Mouse (Mus musculus): ENCODE data around the gene Atp6v0a1. TPM values are rescaled to one million over a fixed set of nuclear protein-coding genes. Genes with fewer than 3 reads are reported as not detected.

Gene Atp6v0a1
- total and polyA plus RNA-seq, 3 experiments, result 77.4 to 92.6 (median 89.6) TPM

- Histone ChIP-seq H3K4me1 (ENCODE audit: control insufficient read depth, insufficient read depth, low read length) (peaks cover 7% of the 10 kb centered on the region), H3K27ac (no peak overlapping the region), H3K9ac (ENCODE audit: low read depth, low read length) (no peak overlapping the region), H3K79me2 (replicated peaks; ENCODE audit: control insufficient read depth, insufficient read depth, low read length) (no peaks in the 10 kb centered on the region), H3K36me3 (ENCODE audit: control insufficient read depth, insufficient read depth, low read length) (no peaks in the 10 kb centered on the region), H3K27me3 (ENCODE audit: control insufficient read depth, insufficient read depth, low read length) (no peaks in the 10 kb centered on the region), H3K4me3 (no peak overlapping the region)
- no peak for DNase-seq
- WGBS, result 82% methylated on average over 1 of the region's 1 CpGs
- no peak for TF ChIP-seq POLR2A (IDR thresholded peaks at IDR 0.05; ENCODE audit: insufficient read depth, low read depth, low read length)
- TF ChIP-seq EP300 (IDR thresholded peaks at IDR 0.05; ENCODE audit: insufficient read depth, low read depth, low read length), result no peak
- no peak for TF ChIP-seq CTCF (IDR thresholded peaks at IDR 0.05)
- intact Hi-C loops (cut with DNase I), result loop anchor here (5.0 kb wide), 1 partner anchor 352 kb away; the partner anchor contains the start of gene Rpl27
These were observed 80.7 kb downstream of the Atp6v0a1 start for GRCm38 (mm10) chr11:101089931-101090330.

GRCm38 (mm10) chr11:101094930-101095313, 85.7 kb downstream of the Atp6v0a1 start:
- Histone ChIP-seq H3K79me2 (replicated peaks; ENCODE audit: control insufficient read depth, insufficient read depth, low read length) (no peaks in the 10 kb centered on the region), H3K27ac (peak overlapping the region; percentile 93; the same call in 1 of the 2 replicates), H3K27me3 (ENCODE audit: control insufficient read depth, insufficient read depth, low read length) (no peaks in the 10 kb centered on the region), H3K4me1 (ENCODE audit: control insufficient read depth, insufficient read depth, low read length) (no peaks in the 10 kb centered on the region; the same call in 1 of the 2 replicates), H3K9ac (ENCODE audit: low read depth, low read length) (peak overlapping the region; percentile 53; the same call in 1 of the 2 replicates), H3K36me3 (ENCODE audit: control insufficient read depth, insufficient read depth, low read length) (no peaks in the 10 kb centered on the region), H3K4me3 (peak overlapping the region; percentile 66)
- intact Hi-C loops (cut with DNase I), result no loop called here
- no peak for TF ChIP-seq EP300 (IDR thresholded peaks at IDR 0.05; ENCODE audit: insufficient read depth, low read depth, low read length)
- TF ChIP-seq CTCF (IDR thresholded peaks at IDR 0.05), result no peak
- no peak for TF ChIP-seq POLR2A (IDR thresholded peaks at IDR 0.05; ENCODE audit: insufficient read depth, low read depth, low read length)
- no peak for DNase-seq
- WGBS, result 2% methylated on average over 18 of the region's 18 CpGs

- Histone ChIP-seq H3K36me3 (ENCODE audit: control insufficient read depth, insufficient read depth, low read length) (peaks cover 2% of the 10 kb centered on the region; the same call in 1 of the 2 replicates), H3K27me3 (ENCODE audit: control insufficient read depth, insufficient read depth, low read length) (no peaks in the 10 kb centered on the region), H3K4me1 (ENCODE audit: control insufficient read depth, insufficient read depth, low read length) (no peaks in the 10 kb centered on the region; the same call in 1 of the 2 replicates), H3K9ac (ENCODE audit: low read depth, low read length) (peak within 1 kb of the TSS; percentile 91), H3K79me2 (replicated peaks; ENCODE audit: control insufficient read depth, insufficient read depth, low read length) (no peaks in the 10 kb centered on the region), H3K4me3 (peak within 1 kb of the TSS; percentile 66), H3K27ac (peak within 1 kb of the TSS; percentile 93)
- intact Hi-C loops (cut with DNase I), result loop anchor here (1.0 to 2.0 kb wide), 2 partner anchors 25 to 78 kb away; no protein-coding TSS in a partner anchor
- TF ChIP-seq POLR2A (IDR thresholded peaks at IDR 0.05; ENCODE audit: insufficient read depth, low read depth, low read length) (peak; percentile 83), EP300 (IDR thresholded peaks at IDR 0.05; ENCODE audit: insufficient read depth, low read depth, low read length) (0 out of 2 replicates have a peak, but pooled peaks have one; percentile 54), CTCF (IDR thresholded peaks at IDR 0.05) (peak; percentile 94; the same call in 1 of the 2 replicates)
- under 1% methylated on average over 43 of the region's 43 CpGs for WGBS
- DNase-seq, result peak; percentile 96 to 97
These were observed 86.2 kb downstream of the Atp6v0a1 start, which contains the start of gene Psmc3ip for GRCm38 (mm10) chr11:101095314-101096024. Psmc3ip (minus strand) TSS chr11:101095436.

- no peaks in the 10 kb centered on the region for H3K27me3 ChIP-seq (ENCODE audit: control insufficient read depth, insufficient read depth, low read length)
These were observed 89.0 kb downstream of the Atp6v0a1 start for GRCm38 (mm10) chr11:101098231-101098630.

GRCm38 (mm10) chr11:101103011-101103410, 93.8 kb downstream of the Atp6v0a1 start:
- 80% methylated on average over 5 of the region's 5 CpGs for WGBS
- peaks cover 2% of the 10 kb centered on the region for H3K36me3 ChIP-seq (ENCODE audit: control insufficient read depth, insufficient read depth, low read length)

More at GRCm38 (mm10) chr11:101098231-101098630, 89.0 kb downstream of the Atp6v0a1 start:
- TF ChIP-seq EP300 (IDR thresholded peaks at IDR 0.05; ENCODE audit: insufficient read depth, low read depth, low read length), result no peak
- no peak overlapping the region for H3K4me3 ChIP-seq
- peaks cover 2% of the 10 kb centered on the region; the same call in 1 of the 2 replicates for H3K36me3 ChIP-seq (ENCODE audit: control insufficient read depth, insufficient read depth, low read length)
- H3K27ac ChIP-seq, result no peak overlapping the region
- peak in 1 of 2 experiments; percentile 14 for DNase-seq
- H3K9ac ChIP-seq (ENCODE audit: low read depth, low read length), result no peak overlapping the region
- intact Hi-C loops (cut with DNase I), result no loop called here
- H3K4me1 ChIP-seq (ENCODE audit: control insufficient read depth, insufficient read depth, low read length), result no peaks in the 10 kb centered on the region; the same call in 1 of the 2 replicates
- H3K79me2 ChIP-seq (replicated peaks; ENCODE audit: control insufficient read depth, insufficient read depth, low read length), result no peaks in the 10 kb centered on the region
- WGBS, result 90% methylated on average over 8 of the region's 8 CpGs

GRCm38 (mm10) chr11:101109351-101109750, 100.1 kb downstream of the Atp6v0a1 start:
- H3K36me3 ChIP-seq (ENCODE audit: control insufficient read depth, insufficient read depth, low read length), result peaks cover 2% of the 10 kb centered on the region
- no peaks in the 10 kb centered on the region for H3K27me3 ChIP-seq (ENCODE audit: control insufficient read depth, insufficient read depth, low read length)
- no peak overlapping the region for H3K27ac ChIP-seq
- no peak overlapping the region for H3K4me3 ChIP-seq
- no peak overlapping the region for H3K9ac ChIP-seq (ENCODE audit: low read depth, low read length)
- intact Hi-C loops (cut with DNase I), result no loop called here
- peaks cover 3% of the 10 kb centered on the region for H3K4me1 ChIP-seq (ENCODE audit: control insufficient read depth, insufficient read depth, low read length)
- no peak for DNase-seq
- no peak for TF ChIP-seq POLR2A (IDR thresholded peaks at IDR 0.05; ENCODE audit: insufficient read depth, low read depth, low read length)
- TF ChIP-seq CTCF (IDR thresholded peaks at IDR 0.05), result no peak
- TF ChIP-seq EP300 (IDR thresholded peaks at IDR 0.05; ENCODE audit: insufficient read depth, low read depth, low read length), result no peak
- H3K79me2 ChIP-seq (replicated peaks; ENCODE audit: control insufficient read depth, insufficient read depth, low read length), result peaks cover 10% of the 10 kb centered on the region
- WGBS, result 50% methylated on average over 4 of the region's 4 CpGs

More at GRCm38 (mm10) chr11:101103011-101103410, 93.8 kb downstream of the Atp6v0a1 start:
- Histone ChIP-seq H3K27me3 (ENCODE audit: control insufficient read depth, insufficient read depth, low read length) (no peaks in the 10 kb centered on the region), H3K79me2 (replicated peaks; ENCODE audit: control insufficient read depth, insufficient read depth, low read length) (no peaks in the 10 kb centered on the region; the same call in 1 of the 2 replicates), H3K4me3 (no peak overlapping the region), H3K27ac (no peak overlapping the region), H3K4me1 (ENCODE audit: control insufficient read depth, insufficient read depth, low read length) (no peaks in the 10 kb centered on the region), H3K9ac (ENCODE audit: low read depth, low read length) (no peak overlapping the region)
- TF ChIP-seq CTCF (IDR thresholded peaks at IDR 0.05), result no peak
- no peak for TF ChIP-seq POLR2A (IDR thresholded peaks at IDR 0.05; ENCODE audit: insufficient read depth, low read depth, low read length)
- no peak for TF ChIP-seq EP300 (IDR thresholded peaks at IDR 0.05; ENCODE audit: insufficient read depth, low read depth, low read length)
- intact Hi-C loops (cut with DNase I), result no loop called here
- no peak for DNase-seq
